Mouse (Mus musculus) left cerebral cortex, postnatal 25 days (tissue): ENCODE results near the gene Pitpnb. TPM values are rescaled to one million over a fixed set of nuclear protein-coding genes. Genes with fewer than 3 reads are reported as not detected.
A peak's percentile ranks its signal among the peaks of the same experiment; 100 is the strongest.

Source experiments
- DNase-seq, 2 experiments: peaks; one replicate each; pipeline ENCODE4 v3.0.0; 2022; ENCODE audit warnings: low spot score in 2 of 2, mixed read lengths in 1 of 2
- intact Hi-C: fragments of 180-260 bp; cut with DNase I; formaldehyde crosslinking; loops from one replicate; pipeline ENCODE4 v1.15.1; 2025
- total RNA-seq, 2 experiments: library from RNA; stranded (reverse); gene quantifications; 2 replicates each; pipeline ENCODE4 v1.2.3; 2021

Gene Pitpnb
- total RNA-seq, 2 experiments from 2014 or later, result 80.1 to 83.0 TPM

DNA sequence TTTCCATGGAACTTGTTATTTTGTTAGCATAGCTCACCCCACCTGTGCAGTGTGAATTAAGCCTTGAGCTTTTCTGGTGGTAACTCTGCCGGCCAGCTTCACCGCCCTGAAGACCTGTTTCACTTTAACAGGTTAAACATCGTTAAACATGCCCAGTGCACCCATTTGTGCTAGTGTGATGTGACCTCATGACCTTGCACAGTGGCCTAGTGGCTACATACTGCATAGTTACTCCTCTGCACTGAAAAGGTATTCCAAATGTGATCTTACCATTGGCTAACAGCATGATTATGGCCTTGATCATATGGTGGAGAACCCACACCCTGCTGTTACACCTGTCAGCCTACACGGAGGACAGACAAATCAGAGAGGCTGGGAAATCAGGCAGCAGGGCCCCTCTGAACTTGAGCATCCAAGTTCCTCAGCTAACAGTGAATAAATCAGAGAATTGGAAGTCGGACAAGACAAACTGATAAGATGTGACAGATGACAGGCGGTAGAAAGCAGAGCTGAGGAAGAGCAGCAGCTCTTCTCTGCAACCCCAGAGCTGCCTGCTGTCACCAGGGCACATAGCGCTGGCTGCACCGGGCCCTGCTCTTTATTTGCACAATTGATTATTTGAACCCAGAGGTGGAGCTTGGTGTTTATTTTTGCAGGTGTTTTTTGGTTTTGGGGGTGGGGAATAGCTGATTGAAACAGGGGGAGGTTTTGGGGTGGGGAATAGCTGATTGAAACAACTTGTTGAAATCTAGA, 5.6 kb downstream of the Pitpnb start:
- intact Hi-C loops, result loop anchor here (10.0 kb wide), 1 partner anchor 501 kb away; the partner anchor contains the start of genes Chek2 and Hscb

DNA sequence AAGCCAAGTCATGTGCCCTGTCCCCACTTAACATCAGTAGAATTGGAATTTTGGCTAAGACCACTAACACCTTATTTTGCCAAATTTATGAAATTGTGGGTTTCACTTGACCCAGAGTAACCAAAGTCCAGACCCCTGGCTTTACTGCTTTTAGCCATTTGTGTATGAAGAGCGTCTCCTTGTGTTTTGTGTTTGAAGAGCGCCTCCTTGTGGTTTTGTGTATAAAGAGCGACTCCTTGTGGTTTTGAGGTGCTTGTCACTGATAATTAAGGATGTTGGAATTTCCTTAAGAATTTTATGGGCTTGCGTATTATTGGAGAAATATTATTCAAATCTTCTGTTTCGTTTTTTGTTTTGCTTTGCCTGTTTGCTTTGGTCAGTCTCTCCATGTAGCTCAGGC, 11.0 kb downstream of the Pitpnb start:
- peak in 1 of 2 experiments; percentile 42 for DNase-seq

More for the DNA sequence above, 5.6 kb downstream of the Pitpnb start:
- no peak for DNase-seq

GRCm38 (mm10) chr5:111344721-111345400, 14.3 kb downstream of the Pitpnb start:
- no peak for DNase-seq

More for the DNA sequence above, 11.0 kb downstream of the Pitpnb start:
- intact Hi-C loops, result loop anchor here (1.0 kb wide), 1 partner anchor 68 kb away; no protein-coding TSS in a partner anchor

DNA sequence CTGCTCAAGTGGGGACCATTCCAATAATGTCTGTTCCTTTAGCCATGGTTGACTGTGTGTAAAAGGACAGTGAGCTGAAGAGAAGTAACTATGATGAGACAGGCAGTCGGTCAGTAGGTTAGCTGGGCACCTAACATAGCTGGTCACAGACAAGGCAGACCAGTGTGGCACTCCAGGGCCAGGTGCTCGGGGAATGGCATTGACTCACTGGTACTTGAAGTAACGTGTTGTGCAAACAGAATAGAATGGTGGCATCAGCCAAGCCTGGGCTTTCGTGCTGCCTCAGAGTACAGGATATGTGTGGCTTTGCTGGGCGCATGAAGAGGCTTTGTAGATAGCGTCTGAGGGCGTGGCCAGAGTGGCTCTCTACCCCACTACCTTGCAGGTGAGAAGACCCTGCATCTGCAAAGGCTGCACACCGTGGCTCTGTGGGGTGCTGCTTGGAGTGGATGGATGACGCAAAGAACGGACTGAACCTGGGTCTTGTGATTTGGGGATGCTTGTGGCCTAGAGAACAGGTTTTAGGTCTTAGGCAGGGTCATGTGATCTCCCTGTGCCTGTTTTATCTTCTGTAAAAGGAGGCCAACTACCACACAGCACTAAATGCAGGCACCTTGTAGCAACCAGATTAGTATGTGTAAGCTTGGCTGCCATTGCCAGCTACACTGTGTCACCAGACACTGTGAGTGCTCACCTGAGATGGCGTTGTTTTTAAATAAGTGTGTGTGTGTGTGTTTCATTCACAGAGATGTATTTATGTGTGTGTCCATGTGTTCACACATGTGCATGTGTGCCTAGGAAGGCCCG, 26.5 kb downstream of the Pitpnb start:
- intact Hi-C loops, result no loop called here
- DNase-seq, result no peak

More at GRCm38 (mm10) chr5:111344721-111345400, 14.3 kb downstream of the Pitpnb start:
- intact Hi-C loops, result no loop called here

GRCm38 (mm10) chr5:111360546-111360945, 30.0 kb downstream of the Pitpnb start:
- DNase-seq, result peak in 1 of 2 experiments; percentile 33
- intact Hi-C loops, result no loop called here

GRCm38 (mm10) chr5:111361058-111361457, 30.5 kb downstream of the Pitpnb start:
- intact Hi-C loops, result no loop called here
- no peak for DNase-seq

DNA sequence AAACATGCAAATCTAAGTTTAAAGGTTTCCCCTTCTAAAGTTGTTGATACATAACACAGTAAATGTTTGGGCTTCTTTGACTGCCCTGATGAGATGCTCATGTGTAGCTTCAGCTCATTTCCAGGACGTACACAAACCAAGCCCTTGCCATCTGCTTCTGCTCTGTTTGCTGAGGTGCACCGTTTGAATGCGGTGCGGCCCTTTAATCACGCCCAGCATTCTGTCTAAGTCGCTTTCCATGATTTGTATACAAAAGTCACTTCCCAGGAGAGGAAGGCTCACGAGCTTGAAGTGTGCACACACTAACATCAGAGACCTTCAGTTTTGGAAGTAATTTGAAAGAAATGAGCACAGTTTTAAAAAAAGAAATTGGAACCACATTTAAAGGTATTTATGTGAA, 31.3 kb downstream of the Pitpnb start:
- intact Hi-C loops, result no loop called here

DNA sequence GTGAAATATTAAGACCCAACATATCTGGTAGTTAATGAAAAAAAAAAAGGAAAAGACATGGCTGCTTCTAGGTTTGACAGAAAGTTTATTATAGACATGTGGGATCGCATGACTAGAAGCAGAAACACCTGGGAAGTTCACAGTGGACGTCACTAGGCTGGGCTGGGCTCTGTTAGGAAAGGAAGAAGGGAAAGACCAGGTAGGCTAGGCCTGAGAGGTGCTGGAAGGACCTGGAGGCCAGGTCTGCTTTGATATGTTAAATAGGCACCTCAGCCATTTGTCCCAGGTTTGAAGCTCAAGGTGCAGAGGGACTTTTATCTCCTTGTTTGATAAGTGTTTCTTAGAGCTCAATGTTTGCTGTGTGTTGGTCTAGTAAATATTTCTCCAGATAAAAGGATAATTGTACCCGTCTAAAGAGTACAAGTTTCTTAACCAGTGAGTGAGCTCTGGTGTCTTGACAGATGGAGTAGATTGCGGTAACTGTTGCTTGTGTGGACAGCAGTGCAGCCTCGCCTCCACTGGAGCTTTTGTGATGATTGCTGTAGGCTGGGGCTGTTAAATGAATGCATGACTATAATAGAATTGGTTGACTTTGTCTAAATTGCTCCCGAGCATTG, 33.0 kb downstream of the Pitpnb start:
- DNase-seq, result peak in 1 of 2 experiments; percentile 40
- intact Hi-C loops, result no loop called here

More for the DNA sequence above, 31.3 kb downstream of the Pitpnb start:
- DNase-seq, result no peak

DNA sequence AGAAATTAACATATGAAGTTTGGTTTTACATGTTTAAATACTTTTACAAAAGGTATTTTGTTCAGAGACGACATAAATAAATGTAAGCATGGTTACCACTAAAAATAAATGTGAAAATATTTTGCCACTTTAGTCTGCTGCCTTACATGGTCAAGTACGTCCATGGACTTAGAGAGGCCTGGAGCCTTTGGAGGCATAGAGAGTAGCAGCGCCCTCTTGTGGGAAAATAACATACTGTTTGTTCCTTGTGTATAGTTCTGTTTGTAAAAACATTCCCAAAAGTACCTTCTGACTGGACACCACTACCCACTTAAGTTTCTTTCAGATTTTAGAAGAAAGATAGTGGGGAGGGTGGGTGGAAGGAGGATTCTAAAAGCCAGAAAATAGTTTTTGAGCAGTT, 34.0 kb downstream of the Pitpnb start:
- DNase-seq, result peak; percentile 33 to 56
- intact Hi-C loops, result no loop called here

GRCm38 (mm10) chr5:111366140-111366539, 35.6 kb downstream of the Pitpnb start:
- intact Hi-C loops, result no loop called here
- DNase-seq, result no peak

- intact Hi-C loops, result no loop called here
- DNase-seq, result no peak
Observed at GRCm38 (mm10) chr5:111367937-111368517, 37.5 kb downstream of the Pitpnb start.

- DNase-seq, result peak in 1 of 2 experiments; percentile 18
- intact Hi-C loops, result no loop called here
Observed at GRCm38 (mm10) chr5:111368576-111368975, 38.0 kb downstream of the Pitpnb start.

DNA sequence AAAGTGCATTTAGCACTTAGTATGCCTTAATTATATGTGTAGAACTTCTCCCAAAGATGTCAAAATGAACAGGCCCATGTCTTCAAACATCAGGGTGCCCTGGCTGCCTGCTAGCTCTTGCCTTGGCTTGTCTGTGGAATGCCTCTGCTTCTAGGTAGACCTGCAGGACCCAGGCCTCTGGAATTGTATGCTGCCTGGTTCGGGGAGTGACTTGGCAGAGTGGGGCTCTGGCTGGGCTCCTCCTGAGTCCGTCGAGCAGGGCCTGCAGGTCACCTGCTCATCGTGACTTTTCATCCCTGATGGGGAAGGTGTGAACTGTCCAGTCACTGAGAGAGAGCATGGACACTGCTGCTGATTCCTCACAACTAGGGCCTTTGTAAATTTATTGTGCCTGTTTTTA, 45.1 kb downstream of the Pitpnb start:
- intact Hi-C loops, result no loop called here

GRCm38 (mm10) chr5:111376276-111377020, 45.9 kb downstream of the Pitpnb start:
- intact Hi-C loops, result no loop called here
- DNase-seq, result peak; percentile 43 to 84

More for the DNA sequence above, 45.1 kb downstream of the Pitpnb start:
- DNase-seq, result no peak

- no peak for DNase-seq
- intact Hi-C loops, result no loop called here
Observed at GRCm38 (mm10) chr5:111378126-111378993, 47.8 kb downstream of the Pitpnb start.

DNA sequence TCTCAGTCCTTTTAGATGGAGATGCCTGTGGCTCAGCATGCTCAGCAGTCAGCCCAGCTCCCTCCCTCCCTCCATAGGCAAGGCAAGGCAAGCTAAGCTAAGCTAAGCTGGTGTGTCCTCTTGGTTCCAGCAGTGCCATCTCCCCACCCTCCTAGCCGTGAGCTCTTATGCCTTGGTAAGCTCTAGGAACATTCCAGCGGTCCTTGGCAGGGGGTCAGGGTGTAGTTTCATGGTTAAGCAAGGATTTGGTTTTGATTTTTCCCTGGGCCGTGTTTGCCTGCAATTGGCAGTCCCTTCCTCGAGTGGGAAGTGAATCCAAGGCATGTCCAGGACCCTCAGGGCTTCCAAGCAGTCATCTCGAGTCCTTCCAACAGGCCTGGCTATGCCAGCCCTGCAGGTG, 52.8 kb downstream of the Pitpnb start:
- intact Hi-C loops, result no loop called here

DNA sequence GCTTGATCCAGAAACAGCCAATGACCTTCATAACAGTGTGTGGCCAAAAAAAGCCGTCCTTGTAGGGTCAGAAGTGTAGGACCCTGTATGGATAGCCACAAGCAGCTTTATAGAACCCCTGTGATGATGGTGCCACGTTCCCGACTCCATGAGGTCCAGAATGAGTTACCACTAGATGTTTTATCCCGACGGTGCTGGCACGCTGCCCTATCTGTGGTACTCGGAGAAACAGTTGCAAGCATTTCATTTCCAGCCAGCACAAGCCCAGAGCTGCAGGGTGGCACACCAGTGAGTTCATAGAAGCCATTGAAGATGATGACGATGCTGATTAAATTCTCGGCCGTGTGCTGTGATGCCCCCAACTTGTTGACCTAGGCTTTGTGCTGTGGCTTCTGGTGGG, 60.3 kb downstream of the Pitpnb start:
- no peak for DNase-seq
- intact Hi-C loops, result no loop called here

More for the DNA sequence above, 52.8 kb downstream of the Pitpnb start:
- DNase-seq, result no peak

DNA sequence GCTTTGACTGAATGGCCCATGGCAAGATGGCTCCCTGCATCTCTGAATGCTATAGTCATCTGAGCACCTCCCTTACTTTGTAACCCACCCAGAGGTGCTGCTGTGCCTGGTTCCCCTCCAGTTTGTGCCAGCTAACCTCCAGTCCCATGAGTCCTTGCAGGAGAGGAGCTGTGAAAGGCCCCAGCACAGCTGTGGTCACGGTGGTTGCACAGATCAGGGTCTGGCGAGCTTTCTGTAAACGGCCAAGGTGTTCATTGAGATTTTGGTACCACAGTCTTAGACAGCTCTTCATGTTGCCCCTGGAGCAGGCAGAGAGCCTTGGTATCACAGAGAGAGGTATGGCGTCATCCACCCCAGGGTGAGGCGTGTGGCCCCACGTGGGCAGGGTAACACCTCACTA, 60.9 kb downstream of the Pitpnb start:
- intact Hi-C loops, result no loop called here
- DNase-seq, result no peak
